Mouse (Mus musculus): ENCODE results near the gene Olfr502. TPM values are rescaled to one million over a fixed set of nuclear protein-coding genes. Genes with fewer than 3 reads are reported as not detected.
"Not testable (repeated sequence)": the region's sequence is repeated elsewhere in the genome, so short reads cannot be mapped to it uniquely, and the experiment has no call there.

Olfr502 gene
- polyA plus RNA-seq (2014; fragmentation: Nextera tagmentation; extraction: Ambion mirVana): not detected in 2 replicates

GRCm38 (mm10) chr7:108524965-108525364, at the start of gene Olfr502:
TSS of gene Olfr502 (minus strand) at chr7:108525065.
- no peak within 1 kb of the TSS for H3K9ac ChIP-seq
- ATAC-seq (ENCODE audit: insufficient read depth) (no peak), DNase-seq (no peak)
- H3K27me3 ChIP-seq (ENCODE audit: insufficient read depth, low read length): no peaks in the 10 kb centered on the region
- no peaks in the 10 kb centered on the region for H3K36me3 ChIP-seq (ENCODE audit: insufficient read depth)
- H3K9me3 ChIP-seq (ENCODE audit: low read depth, low read length): no peaks in the 10 kb centered on the region; the same call in 1 of the 2 replicates
- no peaks in the 10 kb centered on the region for H3K4me1 ChIP-seq (ENCODE audit: insufficient read depth)
- WGBS: 51% methylated on average over 1 of the region's 1 CpGs
- no peak for TF ChIP-seq CTCF (IDR thresholded peaks at IDR 0.05; ENCODE audit: low read depth)
- H3K4me2 ChIP-seq: no peak within 1 kb of the TSS
- H3K4me3 ChIP-seq (ENCODE audit: low read depth, low read length): no peak within 1 kb of the TSS
- no peak within 1 kb of the TSS for H3K27ac ChIP-seq (ENCODE audit: low read depth)

- DNase-seq (no peak), ATAC-seq (ENCODE audit: insufficient read depth) (no peak)
- H3K9ac ChIP-seq: no peak within 1 kb of the TSS
- no peak within 1 kb of the TSS for H3K4me3 ChIP-seq (ENCODE audit: low read depth, low read length)
- H3K27ac ChIP-seq (ENCODE audit: low read depth): no peak within 1 kb of the TSS
- 81% methylated on average over 1 of the region's 1 CpGs for WGBS
- no peak within 1 kb of the TSS for H3K4me2 ChIP-seq
- H3K9me3 ChIP-seq (ENCODE audit: low read depth, low read length): no peaks in the 10 kb centered on the region
- no peaks in the 10 kb centered on the region for H3K4me1 ChIP-seq (ENCODE audit: insufficient read depth)
- H3K36me3 ChIP-seq (ENCODE audit: insufficient read depth): no peaks in the 10 kb centered on the region
- no peaks in the 10 kb centered on the region for H3K27me3 ChIP-seq (ENCODE audit: insufficient read depth, low read length)
- no peak for TF ChIP-seq CTCF (IDR thresholded peaks at IDR 0.05; ENCODE audit: low read depth)
These were observed 40.8 kb upstream of the Olfr502 start, which contains the start of gene Olfr504 for GRCm38 (mm10) chr7:108565693-108566092. TSS of gene Olfr504 (minus strand) at chr7:108565793.

- not testable (repeated sequence) for ATAC-seq (ENCODE audit: insufficient read depth); H3K9me3 ChIP-seq (ENCODE audit: low read depth, low read length); H3K4me1 ChIP-seq (ENCODE audit: insufficient read depth); H3K36me3 ChIP-seq (ENCODE audit: insufficient read depth); H3K4me3 ChIP-seq (ENCODE audit: low read depth, low read length); H3K4me2 ChIP-seq; H3K27me3 ChIP-seq (ENCODE audit: insufficient read depth, low read length); DNase-seq; H3K27ac ChIP-seq (ENCODE audit: low read depth); H3K9ac ChIP-seq
- 48% methylated on average over 1 of the region's 1 CpGs for WGBS
These were observed 19.4 kb upstream of the Olfr502 start, which contains the start of gene Olfr503 for GRCm38 (mm10) chr7:108544227-108544626. TSS of gene Olfr503 (plus strand) at chr7:108544527.

GRCm38 (mm10) chr7:108542416-108542815, 17.6 kb upstream of the Olfr502 start:
- H3K27me3 ChIP-seq (ENCODE audit: insufficient read depth, low read length): no peaks in the 10 kb centered on the region
- TF ChIP-seq CTCF (IDR thresholded peaks at IDR 0.05; ENCODE audit: low read depth): no peak
- no peak overlapping the region for H3K9ac ChIP-seq
- no peaks in the 10 kb centered on the region for H3K36me3 ChIP-seq (ENCODE audit: insufficient read depth)
- no peak overlapping the region for H3K27ac ChIP-seq (ENCODE audit: low read depth)
- H3K9me3 ChIP-seq (ENCODE audit: low read depth, low read length): no peaks in the 10 kb centered on the region
- no peak for DNase-seq
- 82% methylated on average over 13 of the region's 13 CpGs for WGBS
- no peak overlapping the region for H3K4me2 ChIP-seq
- ATAC-seq (ENCODE audit: insufficient read depth): no peak
- H3K4me1 ChIP-seq (ENCODE audit: insufficient read depth): no peaks in the 10 kb centered on the region
- no peak overlapping the region for H3K4me3 ChIP-seq (ENCODE audit: low read depth, low read length)

Other genes with a start within 250 kb of the Olfr502 start
- gene Olfr490, start 236.1 kb downstream of the Olfr502 start, polyA plus RNA-seq (2014; fragmentation: Nextera tagmentation; extraction: Ambion mirVana): not detected in 2 replicates
- not detected in 2 replicates for gene Olfr491, start 211.6 kb downstream of the Olfr502 start, polyA plus RNA-seq (2014; fragmentation: Nextera tagmentation; extraction: Ambion mirVana)
- not detected in 2 replicates for gene Olfr492, start 201.4 kb downstream of the Olfr502 start, polyA plus RNA-seq (2014; fragmentation: Nextera tagmentation; extraction: Ambion mirVana)
- gene Olfr493, start 178.1 kb downstream of the Olfr502 start, polyA plus RNA-seq (2014; fragmentation: Nextera tagmentation; extraction: Ambion mirVana): not detected in 2 replicates
- not detected in 2 replicates for gene Olfr494, start 159.7 kb downstream of the Olfr502 start, polyA plus RNA-seq (2014; fragmentation: Nextera tagmentation; extraction: Ambion mirVana)
- gene Olfr495, start 131.9 kb downstream of the Olfr502 start, polyA plus RNA-seq (2014; fragmentation: Nextera tagmentation; extraction: Ambion mirVana): not detected in 2 replicates
- gene Olfr497, start 104.6 kb downstream of the Olfr502 start, polyA plus RNA-seq (2014; fragmentation: Nextera tagmentation; extraction: Ambion mirVana): not detected in 2 replicates
- gene Olfr498, start 59.7 kb downstream of the Olfr502 start, polyA plus RNA-seq (2014; fragmentation: Nextera tagmentation; extraction: Ambion mirVana): not detected in 2 replicates
- not detected in 2 replicates for gene Olfr503, start 19.5 kb upstream of the Olfr502 start, polyA plus RNA-seq (2014; fragmentation: Nextera tagmentation; extraction: Ambion mirVana)
- gene Olfr504, start 40.7 kb upstream of the Olfr502 start, polyA plus RNA-seq (2014; fragmentation: Nextera tagmentation; extraction: Ambion mirVana): not detected in 2 replicates
- not detected in 2 replicates for gene Olfr506, start 85.7 kb upstream of the Olfr502 start, polyA plus RNA-seq (2014; fragmentation: Nextera tagmentation; extraction: Ambion mirVana)
- gene Olfr507, start 96.7 kb upstream of the Olfr502 start, polyA plus RNA-seq (2014; fragmentation: Nextera tagmentation; extraction: Ambion mirVana): not detected in 2 replicates
- gene Olfr508, start 104.9 kb upstream of the Olfr502 start, polyA plus RNA-seq (2014; fragmentation: Nextera tagmentation; extraction: Ambion mirVana): not detected in 2 replicates
- 0.05 TPM in 1 of 2 replicates, not detected in the other for gene Olfr509, start 126.8 kb upstream of the Olfr502 start, polyA plus RNA-seq (2014; fragmentation: Nextera tagmentation; extraction: Ambion mirVana)
- gene Olfr510, start 141.4 kb upstream of the Olfr502 start, polyA plus RNA-seq (2014; fragmentation: Nextera tagmentation; extraction: Ambion mirVana): not detected in 2 replicates
- gene Olfr512, start 188.3 kb upstream of the Olfr502 start, polyA plus RNA-seq (2014; fragmentation: Nextera tagmentation; extraction: Ambion mirVana): not detected in 2 replicates
- not detected in 2 replicates for gene Olfr513, start 225.9 kb upstream of the Olfr502 start, polyA plus RNA-seq (2014; fragmentation: Nextera tagmentation; extraction: Ambion mirVana)